Mouse (Mus musculus) ES-E14 (cell line): ENCODE data around the gene Acox1. TPM values are rescaled to one million over a fixed set of nuclear protein-coding genes. Genes with fewer than 3 reads are reported as not detected.

Source experiments
- DNase-seq: peaks from one replicate; pipeline ENCODE4 v3.0.0-alpha.2; 2013; ENCODE audit warnings: low read depth, low spot score
- H3K27ac ChIP-seq: 2 replicates; pipeline ENCODE4 v1.5.1; 2012; ENCODE audit warnings: low read depth, mild to moderate bottlenecking, low read length, moderate library complexity, mixed read lengths; ENCODE audit not compliant: poor library complexity, insufficient read depth, severe bottlenecking
- H3K36me3 ChIP-seq: 2 replicates; pipeline ENCODE4 v1.6.1; 2012; ENCODE audit warnings: mild to moderate bottlenecking, low read length, moderate library complexity, mixed read lengths; ENCODE audit not compliant: control insufficient read depth, poor library complexity, insufficient read depth, severe bottlenecking
- H3K4me1 ChIP-seq, 2 experiments: fragments of 150-350 bp in 1 of 2; sonication (generic) in 1 of 2; 2 replicates each; pipeline ENCODE4 v1.6.1; 2012; ENCODE audit warnings: low read length in 2 of 2, mild to moderate bottlenecking in 1 of 2, mixed read lengths in 1 of 2; ENCODE audit not compliant: control insufficient read depth in 2 of 2, insufficient read depth in 2 of 2, poor library complexity in 1 of 2
- H3K4me3 ChIP-seq, 2 experiments: fragments of 150-350 bp in 1 of 2; sonication (generic) in 1 of 2; 2 replicates each; pipeline ENCODE4 v1.5.1; 2012; ENCODE audit warnings: low read length in 2 of 2, low read depth in 1 of 2, mild to moderate bottlenecking in 1 of 2, mixed read lengths in 1 of 2; ENCODE audit not compliant: insufficient read depth in 1 of 2, poor library complexity in 1 of 2, severe bottlenecking in 1 of 2
- H3K9ac ChIP-seq: 2 replicates; pipeline ENCODE4 v1.6.1; 2012; ENCODE audit warnings: low read depth, mild to moderate bottlenecking, low read length, mixed read lengths; ENCODE audit not compliant: poor library complexity, insufficient read depth, severe bottlenecking
- H3K9me3 ChIP-seq: fragments of 150-350 bp; sonication (generic); 2 replicates; pipeline ENCODE4 v1.6.1; 2012; ENCODE audit warnings: low read depth, mild to moderate bottlenecking, low read length; ENCODE audit not compliant: control insufficient read depth, insufficient read depth
- CHD2 ChIP-seq: IDR thresholded peaks from 2 replicates; pipeline ENCODE4 v1.6.1; 2014; ENCODE audit warnings: mild to moderate bottlenecking, low read depth, low read length, inconsistent platforms
- HCFC1 ChIP-seq: IDR thresholded peaks from 2 replicates; pipeline ENCODE4 v1.6.1; 2012; ENCODE audit warnings: low read length, inconsistent platforms, borderline replicate concordance; ENCODE audit not compliant: insufficient read depth
- MAFK ChIP-seq: IDR thresholded peaks from 2 replicates; pipeline ENCODE4 v1.6.1; 2014; ENCODE audit warnings: mild to moderate bottlenecking, low read depth, low read length, inconsistent platforms; ENCODE audit not compliant: insufficient read depth
- ZC3H11A ChIP-seq: IDR thresholded peaks from 2 replicates; pipeline ENCODE4 v1.6.1; 2012; ENCODE audit warnings: low read depth, mild to moderate bottlenecking, inconsistent platforms, low read length, borderline replicate concordance
- ZNF384 ChIP-seq: IDR thresholded peaks from 2 replicates; pipeline ENCODE4 v1.6.1; 2012; ENCODE audit warnings: low read depth, low read length, inconsistent platforms
- in situ Hi-C, 2 experiments: fragments of 600-800 bp; cut with MboI; formaldehyde crosslinking; loops; one replicate each; pipeline ENCODE4 v1.15.1; 2025; ENCODE audit warnings: low sequenced_read_pairs in 2 of 2, inconsistent platforms in 1 of 2; ENCODE audit not compliant: unreplicated experiment in 2 of 2
- total RNA-seq: library from RNA; depleted of rRNA; stranded (reverse); fragments of 300-350 nt; gene quantifications from 2 replicates; pipeline ENCODE4 v1.2.3, GENCODE M21; 2012

The Acox1 gene
- total RNA-seq, 1 experiment: 16.5 TPM

GRCm38 (mm10) chr11:116138096-116138467, 60.8 kb downstream of the Acox1 start:
- in situ Hi-C loops: no loop called here
- Histone ChIP-seq H3K4me3 (peak overlapping the region; percentile 94 to 98), H3K4me1 (peaks cover 3 to 18% of the 10 kb centered on the region in 2 experiments; a peak in 2 of 4 replicates), H3K36me3 (peaks cover 24% of the 10 kb centered on the region), H3K9ac (peak overlapping the region; percentile 98), H3K9me3 (no peaks in the 10 kb centered on the region), H3K27ac (peak overlapping the region; percentile 72; the same call in 1 of the 2 replicates)
- no peak for DNase-seq
- TF ChIP-seq ZC3H11A (no peak), CHD2 (no peak), ZNF384 (no peak), MAFK (no peak), HCFC1 (no peak)

- in situ Hi-C loops: no loop called here
- no peaks in the 10 kb centered on the region for H3K9me3 ChIP-seq
- H3K9ac ChIP-seq: no peak overlapping the region
- H3K4me3 ChIP-seq: no peak overlapping the region
- TF ChIP-seq HCFC1 (no peak), ZNF384 (no peak), ZC3H11A (no peak), CHD2 (no peak), MAFK (no peak)
- H3K4me1 ChIP-seq: peaks cover 3 to 17% of the 10 kb centered on the region in 2 experiments; a peak in 2 of 4 replicates
- H3K36me3 ChIP-seq: peaks cover 39% of the 10 kb centered on the region
- no peak for DNase-seq
- H3K27ac ChIP-seq: no peak overlapping the region
Measured at GRCm38 (mm10) chr11:116134171-116134570, 64.7 kb downstream of the Acox1 start.

GRCm38 (mm10) chr11:116133497-116133896, 65.3 kb downstream of the Acox1 start:
- TF ChIP-seq ZC3H11A (no peak), MAFK (no peak), ZNF384 (no peak), CHD2 (no peak)
- Histone ChIP-seq H3K27ac (no peak overlapping the region), H3K4me1 (peaks cover 1 to 17% of the 10 kb centered on the region in 2 experiments; a peak in 2 of 4 replicates), H3K4me3 (no peak overlapping the region), H3K36me3 (peaks cover 39% of the 10 kb centered on the region), H3K9ac (no peak overlapping the region), H3K9me3 (no peaks in the 10 kb centered on the region)
- in situ Hi-C loops: no loop called here
- DNase-seq: no peak

- TF ChIP-seq ZC3H11A: no peak
- TF ChIP-seq CHD2: no peak
- no peak for TF ChIP-seq ZNF384
- TF ChIP-seq MAFK: no peak
- TF ChIP-seq HCFC1: no peak
- H3K9me3 ChIP-seq: no peaks in the 10 kb centered on the region
- no peak for DNase-seq
- H3K4me1 ChIP-seq: peaks cover 1 to 22% of the 10 kb centered on the region in 2 experiments; a peak in 2 of 4 replicates
- in situ Hi-C loops: no loop called here
- no peak overlapping the region for H3K4me3 ChIP-seq
- no peak overlapping the region for H3K9ac ChIP-seq
- H3K36me3 ChIP-seq: peaks cover 39% of the 10 kb centered on the region
- no peak overlapping the region for H3K27ac ChIP-seq
Measured at GRCm38 (mm10) chr11:116132366-116133333, 66.2 kb downstream of the Acox1 start.
